Mouse (Mus musculus) liver, embryonic 11.5 days (tissue): ENCODE measurements around the gene Hmg20a. TPM values are rescaled to one million over a fixed set of nuclear protein-coding genes. Genes with fewer than 3 reads are reported as not detected.

ENCODE experiments used
- ATAC-seq: fragments of 200-750 bp; cut with Nextera tagmentation; replicated peaks from 2 replicates; pipeline ENCODE4 v1.8.0; 2017; ENCODE audit warnings: moderate number of reproducible peaks, mild to moderate bottlenecking, moderate TSS enrichment, moderate library complexity; ENCODE audit not compliant: low FRiP score
- DNase-seq: peaks from one replicate; pipeline ENCODE4 v3.0.0-alpha.2; 2017; ENCODE audit warnings: low spot score
- H3K27ac ChIP-seq: fragments of 300-500 bp; sonication (generic); 2 replicates; pipeline ENCODE4 v1.5.1; 2014; ENCODE audit warnings: mild to moderate bottlenecking, low read depth, low read length, control low read depth
- H3K27me3 ChIP-seq: fragments of 300-500 bp; sonication (generic); replicated peaks from 2 replicates; pipeline ENCODE4 v1.6.1; 2014; ENCODE audit warnings: low read length, mixed read lengths; ENCODE audit not compliant: control insufficient read depth, insufficient read depth
- H3K36me3 ChIP-seq: fragments of 300-500 bp; sonication (generic); 2 replicates; pipeline ENCODE4 v1.6.1; 2014; ENCODE audit warnings: mild to moderate bottlenecking, low read length, moderate library complexity, mixed read lengths; ENCODE audit not compliant: control insufficient read depth, insufficient read depth
- H3K4me1 ChIP-seq: fragments of 300-500 bp; sonication (generic); replicated peaks from 2 replicates; pipeline ENCODE4 v1.6.1; 2014; ENCODE audit warnings: low read length, mixed read lengths; ENCODE audit not compliant: control insufficient read depth, insufficient read depth
- H3K4me2 ChIP-seq: fragments of 300-500 bp; sonication (generic); 2 replicates; pipeline ENCODE4 v1.6.1; 2014; ENCODE audit warnings: mild to moderate bottlenecking, control low read depth, moderate library complexity
- H3K4me3 ChIP-seq: fragments of 300-500 bp; sonication (generic); 2 replicates; pipeline ENCODE4 v1.5.1; 2014; ENCODE audit warnings: low read depth, low read length, control low read depth
- H3K9ac ChIP-seq: fragments of 300-500 bp; sonication (generic); 2 replicates; pipeline ENCODE4 v1.6.1; 2014; ENCODE audit warnings: low read depth, low read length, control low read depth
- H3K9me3 ChIP-seq: fragments of 300-500 bp; sonication (generic); 2 replicates; pipeline ENCODE4 v1.6.1; 2016; ENCODE audit warnings: low read length, inconsistent platforms, mixed read lengths; ENCODE audit not compliant: control insufficient read depth
- WGBS: fragments of 180-500 bp; shearing (Covaris S2); extraction: QIAGEN DNeasy Blood & Tissue Kit; methylation state at CpG from one replicate; pipeline ENCODE4 v1.1.7; 2014; 5-methylcytosine and 5-hydroxymethylcytosine counted together
- polyA plus RNA-seq: library from polyadenylated mRNA; unstranded; fragments of >200 nt; fragmentation: Nextera tagmentation; extraction: Ambion mirVana; gene quantifications from 2 replicates; pipeline ENCODE4 v1.2.1, GENCODE M21; 2014

Hmg20a gene
- polyA plus RNA-seq, 1 experiment from 2014 or later, result 38.0 TPM

DNA sequence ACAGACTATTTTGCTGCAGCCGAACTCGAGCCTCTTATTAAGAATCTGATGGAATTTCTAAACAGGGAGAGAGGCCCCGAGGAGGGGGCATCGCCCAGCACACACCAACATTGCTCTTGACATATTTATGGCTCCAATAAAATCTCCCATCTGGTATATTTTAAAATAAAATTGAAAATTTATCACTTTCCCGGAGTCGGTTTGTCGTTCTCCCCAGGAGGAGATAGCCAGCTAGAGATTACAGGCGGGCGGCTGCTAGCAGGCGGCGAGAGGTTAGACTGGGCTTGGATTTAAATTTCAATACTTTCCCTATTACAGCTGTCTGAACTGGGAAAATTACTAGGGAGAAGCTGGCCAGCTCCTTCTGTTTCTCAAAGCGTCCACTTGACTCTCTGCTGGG lies 121.6 kb downstream of the Hmg20a start:
- Histone ChIP-seq H3K9me3 (no peaks in the 10 kb centered on the region), H3K27me3 (no peaks in the 10 kb centered on the region), H3K27ac (no peak overlapping the region), H3K9ac (no peak overlapping the region), H3K36me3 (no peaks in the 10 kb centered on the region), H3K4me1 (no peaks in the 10 kb centered on the region; the same call in 1 of the 2 replicates), H3K4me2 (no peak overlapping the region), H3K4me3 (no peak overlapping the region)
- WGBS, result 68% methylated on average over 12 of the region's 12 CpGs
- no peak for ATAC-seq
- no peak for DNase-seq

DNA sequence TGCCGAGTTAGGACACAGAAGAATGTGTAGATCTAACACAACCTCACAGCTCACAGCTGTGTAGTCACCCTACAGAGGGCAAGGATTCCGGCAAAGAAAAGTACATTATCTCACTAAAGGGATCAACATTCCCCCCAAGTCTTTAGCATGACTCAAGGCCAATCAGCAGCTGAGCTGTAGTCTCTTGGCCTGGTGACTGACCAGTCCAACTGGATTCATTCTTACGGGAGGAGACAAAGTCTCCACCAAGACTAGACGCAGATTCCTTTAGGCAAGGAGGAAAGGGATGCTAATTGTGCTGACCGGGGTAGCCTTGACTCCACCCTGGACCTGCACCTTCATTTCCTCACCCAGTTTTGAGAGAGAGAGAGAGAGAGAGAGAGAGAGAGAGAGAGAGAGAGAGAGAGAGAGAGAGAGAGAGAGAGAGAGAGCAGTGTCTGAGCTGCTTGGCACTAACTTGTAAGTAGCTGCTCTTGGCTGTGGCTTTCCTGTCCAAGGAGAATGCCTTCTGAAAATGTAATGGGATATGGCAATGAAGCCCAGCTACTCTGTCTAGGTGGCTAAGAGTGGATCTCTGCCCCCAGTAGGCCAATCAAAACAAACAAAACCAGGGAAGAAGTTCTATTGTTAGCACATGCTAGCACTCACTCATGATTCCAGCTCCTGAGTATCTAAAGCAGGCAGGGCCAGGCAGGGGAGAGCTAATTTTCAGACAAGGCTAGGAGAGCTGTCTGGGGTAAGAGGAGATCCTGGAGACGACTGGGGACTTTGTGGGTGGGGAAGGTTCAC lies 126.5 kb downstream of the Hmg20a start:
- no peaks in the 10 kb centered on the region for H3K4me1 ChIP-seq
- no peak overlapping the region for H3K4me3 ChIP-seq
- H3K36me3 ChIP-seq, result no peaks in the 10 kb centered on the region
- WGBS, result 65% methylated on average over 6 of the region's 6 CpGs
- no peaks in the 10 kb centered on the region for H3K27me3 ChIP-seq
- no peak overlapping the region for H3K27ac ChIP-seq
- H3K4me2 ChIP-seq, result no peak overlapping the region
- H3K9ac ChIP-seq, result no peak overlapping the region
- DNase-seq (no peak), ATAC-seq (no peak)
- H3K9me3 ChIP-seq, result no peaks in the 10 kb centered on the region

Other genes starting within 250 kb of the Hmg20a start
- 8.7 and 10.0 TPM in 2 replicates for gene Peak1, start 542 bp upstream of the Hmg20a start, polyA plus RNA-seq